Mouse (Mus musculus): Measurements from ENCODE around the gene Klhdc7a. TPM values are rescaled to one million over a fixed set of nuclear protein-coding genes. Genes with fewer than 3 reads are reported as not detected.

Klhdc7a gene
- 1.6 and 1.7 TPM in 2 replicates for polyA plus RNA-seq (2015; fragmentation: Nextera tagmentation; extraction: Ambion mirVana)

- TF ChIP-seq EP300 (optimal IDR thresholded peaks at IDR 0.05) (no peak), CTCF (IDR thresholded peaks at IDR 0.05; ENCODE audit: low read depth) (no peak)
- Histone ChIP-seq H3K9me3 (ENCODE audit: control insufficient read depth, low read length) (no peaks in the 10 kb centered on the region), H3K9ac (ENCODE audit: low read length) (peak within 1 kb of the TSS; percentile 47; the same call in 1 of the 2 replicates), H3K36me3 (ENCODE audit: control insufficient read depth, insufficient read depth, low read length) (no peaks in the 10 kb centered on the region), H3K27ac (replicated peaks) (peak within 1 kb of the TSS; percentile 77), H3K27me3 (ENCODE audit: control insufficient read depth, insufficient read depth, low read length) (no peaks in the 10 kb centered on the region), H3K4me2 (replicated peaks; ENCODE audit: low read depth) (peak within 1 kb of the TSS; percentile 36; the same call in 1 of the 2 replicates), H3K4me3 (ENCODE audit: low read depth, low read length) (no peak within 1 kb of the TSS), H3K4me1 (replicated peaks; ENCODE audit: control insufficient read depth, insufficient read depth) (no peaks in the 10 kb centered on the region)
- DNase-seq (ENCODE audit: low spot score) (peak; percentile 83), ATAC-seq (ENCODE audit: low FRiP score, low TSS enrichment) (peak; percentile 78)
- 25% methylated on average over 4 of the region's 4 CpGs for WGBS
These were observed at the start of gene Klhdc7a for GRCm38 (mm10) chr4:139967922-139968321. Gene Klhdc7a (minus strand): TSS chr4:139968026.

- H3K4me1 ChIP-seq (replicated peaks; ENCODE audit: control insufficient read depth, insufficient read depth), result no peaks in the 10 kb centered on the region
- H3K27me3 ChIP-seq (ENCODE audit: control insufficient read depth, insufficient read depth, low read length), result no peaks in the 10 kb centered on the region
- H3K4me2 ChIP-seq (replicated peaks; ENCODE audit: low read depth), result no peak overlapping the region
- H3K9ac ChIP-seq (ENCODE audit: low read length), result no peak overlapping the region
- H3K4me3 ChIP-seq (ENCODE audit: low read depth, low read length), result no peak overlapping the region
- ATAC-seq (ENCODE audit: low FRiP score, low TSS enrichment) (no peak), DNase-seq (ENCODE audit: low spot score) (no peak)
- no peak overlapping the region for H3K27ac ChIP-seq (replicated peaks)
- no peak for TF ChIP-seq CTCF (IDR thresholded peaks at IDR 0.05; ENCODE audit: low read depth)
- no peak for TF ChIP-seq EP300 (optimal IDR thresholded peaks at IDR 0.05)
- WGBS, result 43% methylated on average over 7 of the region's 7 CpGs
- no peaks in the 10 kb centered on the region for H3K9me3 ChIP-seq (ENCODE audit: control insufficient read depth, low read length)
- H3K36me3 ChIP-seq (ENCODE audit: control insufficient read depth, insufficient read depth, low read length), result no peaks in the 10 kb centered on the region
These were observed 48.1 kb upstream of the Klhdc7a start for GRCm38 (mm10) chr4:140015916-140016315.

GRCm38 (mm10) chr4:140010728-140011470, 43.1 kb upstream of the Klhdc7a start:
- ATAC-seq (ENCODE audit: low FRiP score, low TSS enrichment) (no peak), DNase-seq (ENCODE audit: low spot score) (no peak)
- WGBS, result 74% methylated on average over 11 of the region's 11 CpGs
- Histone ChIP-seq H3K9me3 (ENCODE audit: control insufficient read depth, low read length) (no peaks in the 10 kb centered on the region), H3K4me3 (ENCODE audit: low read depth, low read length) (no peak overlapping the region), H3K4me1 (replicated peaks; ENCODE audit: control insufficient read depth, insufficient read depth) (no peaks in the 10 kb centered on the region), H3K36me3 (ENCODE audit: control insufficient read depth, insufficient read depth, low read length) (no peaks in the 10 kb centered on the region), H3K27me3 (ENCODE audit: control insufficient read depth, insufficient read depth, low read length) (no peaks in the 10 kb centered on the region), H3K9ac (ENCODE audit: low read length) (no peak overlapping the region), H3K4me2 (replicated peaks; ENCODE audit: low read depth) (no peak overlapping the region), H3K27ac (replicated peaks) (no peak overlapping the region)
- TF ChIP-seq CTCF (IDR thresholded peaks at IDR 0.05; ENCODE audit: low read depth) (no peak), EP300 (optimal IDR thresholded peaks at IDR 0.05) (no peak)

DNA sequence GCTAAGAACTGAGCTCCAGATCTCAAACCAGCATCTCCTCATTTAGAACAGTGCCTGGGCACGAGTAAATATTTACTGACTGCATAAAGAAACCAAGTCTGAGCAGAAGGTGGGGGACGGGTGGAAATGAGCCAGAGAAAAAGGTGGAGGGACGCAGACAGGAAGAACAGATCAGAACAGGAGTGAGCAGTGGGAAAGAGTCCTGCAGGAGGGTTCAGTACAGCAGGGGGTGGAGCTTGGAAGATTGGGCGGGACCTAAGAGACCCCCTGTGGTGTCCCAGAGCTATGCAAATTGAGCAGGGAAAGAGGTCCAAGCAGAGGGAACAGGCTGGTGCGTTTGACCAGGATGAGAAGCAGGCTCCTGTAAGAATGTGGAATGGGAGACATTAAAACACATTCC, 37.1 kb upstream of the Klhdc7a start:
- H3K27me3 ChIP-seq (ENCODE audit: control insufficient read depth, insufficient read depth, low read length), result no peaks in the 10 kb centered on the region
- no peaks in the 10 kb centered on the region for H3K36me3 ChIP-seq (ENCODE audit: control insufficient read depth, insufficient read depth, low read length)
- H3K9ac ChIP-seq (ENCODE audit: low read length), result no peak overlapping the region; the same call in 1 of the 2 replicates
- WGBS, result 6% methylated on average over 5 of the region's 5 CpGs
- no peak overlapping the region for H3K4me3 ChIP-seq (ENCODE audit: low read depth, low read length)
- H3K4me2 ChIP-seq (replicated peaks; ENCODE audit: low read depth), result peak overlapping the region; percentile 40
- no peak overlapping the region for H3K27ac ChIP-seq (replicated peaks)
- ATAC-seq (ENCODE audit: low FRiP score, low TSS enrichment) (peak; percentile 22; the same call in 1 of the 2 replicates), DNase-seq (ENCODE audit: low spot score) (peak; percentile 37)
- TF ChIP-seq EP300 (optimal IDR thresholded peaks at IDR 0.05), result no peak
- TF ChIP-seq CTCF (IDR thresholded peaks at IDR 0.05; ENCODE audit: low read depth), result no peak
- 0 out of 2 replicates have a peak, but pooled peaks cover 3% of the 10 kb centered on the region for H3K4me1 ChIP-seq (replicated peaks; ENCODE audit: control insufficient read depth, insufficient read depth)
- no peaks in the 10 kb centered on the region for H3K9me3 ChIP-seq (ENCODE audit: control insufficient read depth, low read length)

- H3K9me3 ChIP-seq (ENCODE audit: control insufficient read depth, low read length), result no peaks in the 10 kb centered on the region
- H3K9ac ChIP-seq (ENCODE audit: low read length), result no peak overlapping the region; the same call in 1 of the 2 replicates
- peak; percentile 69 for DNase-seq (ENCODE audit: low spot score)
- 5% methylated on average over 12 of the region's 12 CpGs for WGBS
- H3K4me3 ChIP-seq (ENCODE audit: low read depth, low read length), result no peak overlapping the region
- H3K4me2 ChIP-seq (replicated peaks; ENCODE audit: low read depth), result peak overlapping the region; percentile 40
- H3K36me3 ChIP-seq (ENCODE audit: control insufficient read depth, insufficient read depth, low read length), result no peaks in the 10 kb centered on the region
- no peaks in the 10 kb centered on the region for H3K27me3 ChIP-seq (ENCODE audit: control insufficient read depth, insufficient read depth, low read length)
- no peak overlapping the region for H3K27ac ChIP-seq (replicated peaks)
- H3K4me1 ChIP-seq (replicated peaks; ENCODE audit: control insufficient read depth, insufficient read depth), result 0 out of 2 replicates have a peak, but pooled peaks cover 3% of the 10 kb centered on the region
- TF ChIP-seq EP300 (optimal IDR thresholded peaks at IDR 0.05) (no peak), CTCF (IDR thresholded peaks at IDR 0.05; ENCODE audit: low read depth) (no peak)
- peak; percentile 90 for ATAC-seq (ENCODE audit: low FRiP score, low TSS enrichment)
These were observed 36.3 kb upstream of the Klhdc7a start for GRCm38 (mm10) chr4:140004170-140004569.

DNA sequence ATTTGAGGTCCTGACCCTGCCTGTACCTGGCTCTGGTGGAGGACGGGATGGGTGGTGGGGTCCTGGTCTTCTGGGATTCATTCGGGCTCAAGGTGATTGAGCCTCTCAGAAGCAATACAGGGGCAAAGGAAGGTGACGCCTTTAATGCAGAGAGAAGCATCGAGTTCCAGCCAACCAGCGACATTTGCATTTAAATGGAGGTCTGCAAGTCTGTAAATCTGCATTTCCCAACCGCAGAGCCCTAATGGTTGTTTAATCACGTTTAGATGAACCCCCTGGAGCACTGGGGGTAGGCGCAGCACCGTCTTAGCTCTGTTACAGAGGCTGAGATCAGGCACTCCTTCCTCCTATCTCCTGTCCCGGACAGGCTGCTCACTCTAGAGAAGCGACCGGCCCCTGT, 34.2 kb upstream of the Klhdc7a start:
- Histone ChIP-seq H3K4me3 (ENCODE audit: low read depth, low read length) (no peak overlapping the region), H3K36me3 (ENCODE audit: control insufficient read depth, insufficient read depth, low read length) (no peaks in the 10 kb centered on the region), H3K27ac (replicated peaks) (no peak overlapping the region), H3K4me2 (replicated peaks; ENCODE audit: low read depth) (no peak overlapping the region), H3K4me1 (replicated peaks; ENCODE audit: control insufficient read depth, insufficient read depth) (0 out of 2 replicates have a peak, but pooled peaks cover 3% of the 10 kb centered on the region), H3K9ac (ENCODE audit: low read length) (no peak overlapping the region), H3K9me3 (ENCODE audit: control insufficient read depth, low read length) (no peaks in the 10 kb centered on the region), H3K27me3 (ENCODE audit: control insufficient read depth, insufficient read depth, low read length) (no peaks in the 10 kb centered on the region)
- TF ChIP-seq CTCF (IDR thresholded peaks at IDR 0.05; ENCODE audit: low read depth) (no peak), EP300 (optimal IDR thresholded peaks at IDR 0.05) (no peak)
- WGBS, result 26% methylated on average over 12 of the region's 12 CpGs
- no peak for ATAC-seq (ENCODE audit: low FRiP score, low TSS enrichment)
- DNase-seq (ENCODE audit: low spot score), result no peak

Data from stomach, postnatal 0 days (tissue).